Mouse (Mus musculus) kidney, adult 2 months (tissue): ENCODE data around the gene Slc45a2.

Experiments
- CTCF ChIP-seq: fragments of 200-500 bp; conservative IDR thresholded peaks from 2 replicates; pipeline ENCODE4 v1.5.1; 2011; ENCODE audit warnings: low read depth, mild to moderate bottlenecking, control low read depth, low read length, moderate library complexity, mixed read lengths; ENCODE audit not compliant: insufficient read depth, insufficient read length
- POLR2A ChIP-seq: fragments of 200-500 bp; IDR thresholded peaks from one replicate; pipeline ENCODE4 v1.6.1; 2011; ENCODE audit warnings: low read depth, low read length, control low read depth

DNA sequence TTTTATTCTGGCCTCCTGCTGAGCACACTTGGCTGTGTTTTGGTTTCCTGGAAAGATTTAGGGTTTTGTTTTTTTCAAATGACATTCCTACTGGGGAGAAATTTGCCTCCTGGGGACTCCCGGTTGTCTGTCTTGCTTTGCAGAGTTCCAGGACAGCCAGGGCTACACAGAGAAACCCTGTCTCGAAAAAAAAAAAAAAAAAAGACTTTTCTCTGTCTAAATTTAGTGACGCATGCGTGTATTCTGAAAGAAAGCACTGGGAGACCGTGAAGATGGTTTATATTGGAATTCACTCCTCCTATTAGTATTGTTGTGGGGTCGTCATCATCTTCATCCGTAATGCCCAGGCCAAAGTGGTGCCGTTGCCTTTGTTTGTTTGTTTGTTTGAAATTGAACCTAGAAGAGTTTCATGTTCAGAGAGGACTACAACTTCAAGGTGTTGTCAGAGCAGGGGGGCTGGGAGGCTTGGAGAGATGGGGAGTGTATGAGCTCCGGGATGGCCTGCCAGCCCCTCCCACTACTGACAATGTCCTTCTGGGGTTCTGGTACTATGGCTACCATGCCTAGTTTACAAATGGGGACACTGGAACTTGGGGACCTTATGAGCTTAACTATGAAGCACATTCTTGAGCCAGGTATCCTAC lies 65.1 kb downstream of the Slc45a2 start:
- TF ChIP-seq POLR2A (no peak), CTCF (no peak)
